18 mouse cellular contexts compared by ENCODE assay signal in genomic region chr14:19967482-19967881, GRCm38 (mm10). TPM values are rescaled to one million over a fixed set of nuclear protein-coding genes. Genes with fewer than 3 reads are reported as not detected.
DNase-seq lines count a peak whose midpoint lies in the region; ATAC-seq lines count a peak whose summit lies in the region.
"Had no signal": no experiment of that assay in that cellular context is flagged by ENCODE, and none has a peak within 500 bp of the region (broad histone marks: within the 10 kb centered on the region; RNA-seq: fewer than 3 reads in every experiment).

No protein-coding gene starts in this region.

- H3K9ac ChIP-seq in hindbrain, embryonic 16.5 days (ENCODE audit: low read depth, low read length), result no peak overlapping the region
- H3K9ac ChIP-seq in hindbrain, embryonic 14.5 days, result no peak overlapping the region
- H3K9ac ChIP-seq: lung, embryonic 15.5 days; neural tube, embryonic 12.5 days had no signal

- ATAC-seq in CD4-positive, CD25-positive, alpha-beta regulatory T cell, adult 4 months, result no peak
- peak; percentile 43; the same call in 1 of the 2 replicates for ATAC-seq in hindbrain, embryonic 16.5 days
- no peak for ATAC-seq in hindbrain, embryonic 14.5 days (ENCODE audit: low FRiP score)
- ATAC-seq in inflammation-experienced regulatory T-cells, adult 6 months, result peak; percentile 14

- no peak overlapping the region for H3K4me3 ChIP-seq in hindbrain, embryonic 16.5 days (ENCODE audit: low read length)
- no peak overlapping the region for H3K4me3 ChIP-seq in hindbrain, embryonic 14.5 days (replicated peaks; ENCODE audit: low read length)
- H3K4me3 ChIP-seq: lung, embryonic 15.5 days; neural tube, embryonic 12.5 days had no signal

- H3K4me1 ChIP-seq in hindbrain, embryonic 16.5 days (ENCODE audit: control insufficient read depth, insufficient read depth, low read depth, low read length), result peaks cover 22% of the 10 kb centered on the region
- H3K4me1 ChIP-seq in hindbrain, embryonic 14.5 days (replicated peaks; ENCODE audit: control insufficient read depth, insufficient read depth, low read length), result peaks cover 48% of the 10 kb centered on the region

- WGBS in hindbrain, embryonic 16.5 days, result 67% methylated on average over 8 of the region's 8 CpGs
- 62% methylated on average over 8 of the region's 8 CpGs for WGBS in hindbrain, embryonic 14.5 days

- H3K27me3 ChIP-seq in hindbrain, embryonic 16.5 days (replicated peaks; ENCODE audit: control insufficient read depth, insufficient read depth, low read length), result no peaks in the 10 kb centered on the region
- no peaks in the 10 kb centered on the region for H3K27me3 ChIP-seq in hindbrain, embryonic 14.5 days (ENCODE audit: control insufficient read depth, insufficient read depth, low read length)
- H3K27me3 ChIP-seq: lung, embryonic 15.5 days; neural tube, embryonic 12.5 days had no signal

- H3K27ac ChIP-seq in hindbrain, embryonic 16.5 days (ENCODE audit: low read depth, low read length), result no peak overlapping the region
- H3K27ac ChIP-seq in hindbrain, embryonic 14.5 days, result no peak overlapping the region
- H3K27ac ChIP-seq: lung, embryonic 15.5 days; neural tube, embryonic 12.5 days; stomach, postnatal 0 days had no signal

- no peak overlapping the region for H3K4me2 ChIP-seq in hindbrain, embryonic 16.5 days (ENCODE audit: low read length)
- no peak overlapping the region for H3K4me2 ChIP-seq in hindbrain, embryonic 14.5 days (replicated peaks)
- H3K4me2 ChIP-seq: liver, embryonic 11.5 days; lung, embryonic 15.5 days; neural tube, embryonic 12.5 days had no signal

- no peaks in the 10 kb centered on the region for H3K9me3 ChIP-seq in hindbrain, embryonic 16.5 days (ENCODE audit: control insufficient read depth, low read length)
- H3K9me3 ChIP-seq in hindbrain, embryonic 14.5 days (ENCODE audit: control insufficient read depth, low read length), result no peaks in the 10 kb centered on the region
- H3K9me3 ChIP-seq: lung, embryonic 15.5 days; neural tube, embryonic 12.5 days had no signal

- peak; percentile 35 for DNase-seq in CD4-positive, CD25-positive, alpha-beta regulatory T cell, adult 2 months (ENCODE audit: low read depth, low spot score)
- DNase-seq in hindbrain, embryonic 14.5 days (ENCODE audit: low spot score), result no peak
- peak; percentile 51 for DNase-seq in right cerebral cortex, postnatal 25 days
- no peak for DNase-seq in right cerebral cortex, postnatal 14 days
- no peak for DNase-seq in adrenal gland, postnatal 4 days (ENCODE audit: low spot score in 2 of 2)
- DNase-seq: adrenal gland, postnatal 10 days; cerebellum, postnatal 10 days; embryo, embryonic 11 days; kidney, adult 9 months; kidney, postnatal 4 days; spleen, adult 18-20 months had no signal

- no peaks in the 10 kb centered on the region for H3K36me3 ChIP-seq in hindbrain, embryonic 16.5 days (ENCODE audit: control insufficient read depth, insufficient read depth, low read length)
- H3K36me3 ChIP-seq in hindbrain, embryonic 14.5 days (replicated peaks; ENCODE audit: control insufficient read depth, insufficient read depth), result no peaks in the 10 kb centered on the region
- H3K36me3 ChIP-seq: lung, embryonic 15.5 days; neural tube, embryonic 12.5 days had no signal

RNA-seq across cellular contexts. Expression of gene Gng2, which starts 9.9 kb away (rescaled TPM):
- polyA plus RNA-seq in CD4-positive, CD25-positive, alpha-beta regulatory T cell, adult 4 months (2017; shearing (Covaris generic)), result 10 to 100 TPM; 39.1 to 54.2 TPM
- 362 and 384 TPM in 2 replicates for polyA plus RNA-seq in hindbrain, embryonic 16.5 days (2015; fragmentation: Nextera tagmentation; extraction: Ambion mirVana)
- polyA plus RNA-seq in hindbrain, embryonic 14.5 days (2014; fragmentation: Nextera tagmentation; extraction: Ambion mirVana), result 362 and 393 TPM in 2 replicates
- 100 to 1,000 TPM in 1 of 3 experiments, 10 to 100 TPM in 2; 56.4 to 107 (median 59.1) TPM for polyA plus RNA-seq in inflammation-experienced regulatory T-cells, adult 6 months (2017; shearing (Covaris generic))
- total RNA-seq in adrenal gland, postnatal 4 days (2021), result 10 to 100 TPM; 62.5 to 68.6 TPM

Comparison
In these comparisons a context has a peak if more than half of its experiments do, and no peak if none do; other contexts are left out.
1. DNase-seq: peak in CD4-positive, CD25-positive, alpha-beta regulatory T cell, adult 2 months (single experiment) and right cerebral cortex, postnatal 25 days (single experiment); none in hindbrain, embryonic 14.5 days (single experiment), right cerebral cortex, postnatal 14 days (single experiment) and adrenal gland, postnatal 4 days (0 of 2).
2. ATAC-seq: peak in hindbrain, embryonic 16.5 days (single experiment) and inflammation-experienced regulatory T-cells, adult 6 months (single experiment); none in CD4-positive, CD25-positive, alpha-beta regulatory T cell, adult 4 months (single experiment) and hindbrain, embryonic 14.5 days (single experiment).